Mouse (Mus musculus): ENCODE results near the gene Mocs1. TPM values are rescaled to one million over a fixed set of nuclear protein-coding genes. Genes with fewer than 3 reads are reported as not detected.
A peak's percentile ranks its signal among the peaks of the same experiment; 100 is the strongest.

Mocs1 gene
- 5.2 and 6.2 TPM in 2 replicates for polyA plus RNA-seq (2015; fragmentation: Nextera tagmentation; extraction: Ambion mirVana)

- WGBS = under 1% methylated on average over 27 of the region's 28 CpGs
Measured at GRCm38 (mm10) chr17:49428239-49428688, at the start of gene Mocs1. TSS of gene Mocs1 (plus strand) at chr17:49428362.

GRCm38 (mm10) chr17:49379645-49380044 lies 48.5 kb upstream of the Mocs1 start:
- H3K36me3 ChIP-seq = no peaks in the 10 kb centered on the region
- H3K27me3 ChIP-seq = no peaks in the 10 kb centered on the region
- H3K4me3 ChIP-seq = no peak overlapping the region
- H3K4me2 ChIP-seq = no peak overlapping the region
- H3K27ac ChIP-seq = no peak overlapping the region
- no peaks in the 10 kb centered on the region for H3K9me3 ChIP-seq
- H3K4me1 ChIP-seq = no peaks in the 10 kb centered on the region
- H3K9ac ChIP-seq = no peak overlapping the region
- ATAC-seq (ENCODE audit: borderline replicate concordance, extremely low read depth, low FRiP score, low TSS enrichment) = no peak
- 82% methylated on average over 4 of the region's 4 CpGs for WGBS

More at GRCm38 (mm10) chr17:49428239-49428688, at the start of gene Mocs1:
- H3K36me3 ChIP-seq = no peaks in the 10 kb centered on the region
- peaks cover 39% of the 10 kb centered on the region for H3K4me1 ChIP-seq
- ATAC-seq (ENCODE audit: borderline replicate concordance, extremely low read depth, low FRiP score, low TSS enrichment) = peak; percentile 98
- H3K27me3 ChIP-seq = no peaks in the 10 kb centered on the region
- peak within 1 kb of the TSS; percentile 74 for H3K27ac ChIP-seq
- peak within 1 kb of the TSS; percentile 82 for H3K4me2 ChIP-seq
- no peaks in the 10 kb centered on the region for H3K9me3 ChIP-seq
- H3K4me3 ChIP-seq = peak within 1 kb of the TSS; percentile 83
- peak within 1 kb of the TSS; percentile 87 for H3K9ac ChIP-seq

- 33% methylated on average over 6 of the region's 6 CpGs for WGBS
- no peak overlapping the region for H3K4me3 ChIP-seq
- H3K4me1 ChIP-seq = no peaks in the 10 kb centered on the region
- no peaks in the 10 kb centered on the region for H3K36me3 ChIP-seq
- H3K9ac ChIP-seq = no peak overlapping the region
- H3K4me2 ChIP-seq = no peak overlapping the region
- no peaks in the 10 kb centered on the region for H3K27me3 ChIP-seq
- H3K27ac ChIP-seq = no peak overlapping the region
- no peak for ATAC-seq (ENCODE audit: borderline replicate concordance, extremely low read depth, low FRiP score, low TSS enrichment)
- no peaks in the 10 kb centered on the region for H3K9me3 ChIP-seq
Measured at GRCm38 (mm10) chr17:49384217-49384943, 43.8 kb upstream of the Mocs1 start.

GRCm38 (mm10) chr17:49387741-49388140 lies 40.4 kb upstream of the Mocs1 start:
- Histone ChIP-seq H3K4me1 (no peaks in the 10 kb centered on the region), H3K36me3 (no peaks in the 10 kb centered on the region), H3K9ac (no peak overlapping the region), H3K4me2 (no peak overlapping the region), H3K4me3 (no peak overlapping the region), H3K27ac (no peak overlapping the region), H3K27me3 (no peaks in the 10 kb centered on the region), H3K9me3 (no peaks in the 10 kb centered on the region)
- 80% methylated on average over 2 of the region's 2 CpGs for WGBS
- ATAC-seq (ENCODE audit: borderline replicate concordance, extremely low read depth, low FRiP score, low TSS enrichment) = no peak

GRCm38 (mm10) chr17:49392751-49393150 lies 35.4 kb upstream of the Mocs1 start:
- no peak for ATAC-seq (ENCODE audit: borderline replicate concordance, extremely low read depth, low FRiP score, low TSS enrichment)
- no peaks in the 10 kb centered on the region for H3K36me3 ChIP-seq
- H3K4me1 ChIP-seq = no peaks in the 10 kb centered on the region
- no peaks in the 10 kb centered on the region for H3K27me3 ChIP-seq
- H3K27ac ChIP-seq = no peak overlapping the region
- H3K9me3 ChIP-seq = no peaks in the 10 kb centered on the region
- H3K9ac ChIP-seq = no peak overlapping the region
- H3K4me3 ChIP-seq = no peak overlapping the region
- no peak overlapping the region for H3K4me2 ChIP-seq
- WGBS = 18% methylated on average over 1 of the region's 1 CpGs

- H3K4me3 ChIP-seq = no peak overlapping the region
- ATAC-seq (ENCODE audit: borderline replicate concordance, extremely low read depth, low FRiP score, low TSS enrichment) = no peak
- no peaks in the 10 kb centered on the region for H3K9me3 ChIP-seq
- no peak overlapping the region for H3K9ac ChIP-seq
- H3K36me3 ChIP-seq = no peaks in the 10 kb centered on the region
- WGBS = 49% methylated on average over 1 of the region's 1 CpGs
- no peaks in the 10 kb centered on the region for H3K4me1 ChIP-seq
- H3K27ac ChIP-seq = no peak overlapping the region
- H3K4me2 ChIP-seq = no peak overlapping the region
- H3K27me3 ChIP-seq = no peaks in the 10 kb centered on the region
Measured at GRCm38 (mm10) chr17:49394836-49395235, 33.3 kb upstream of the Mocs1 start.

- ATAC-seq (ENCODE audit: borderline replicate concordance, extremely low read depth, low FRiP score, low TSS enrichment) = no peak
- no peak overlapping the region for H3K4me3 ChIP-seq
- no peaks in the 10 kb centered on the region for H3K9me3 ChIP-seq
- H3K27me3 ChIP-seq = no peaks in the 10 kb centered on the region
- H3K4me1 ChIP-seq = no peaks in the 10 kb centered on the region
- H3K27ac ChIP-seq = no peak overlapping the region
- H3K36me3 ChIP-seq = no peaks in the 10 kb centered on the region
- no peak overlapping the region for H3K9ac ChIP-seq
- no peak overlapping the region for H3K4me2 ChIP-seq
- 71% methylated on average over 4 of the region's 4 CpGs for WGBS
Measured at GRCm38 (mm10) chr17:49399605-49400004, 28.6 kb upstream of the Mocs1 start.

- H3K9me3 ChIP-seq = no peaks in the 10 kb centered on the region
- WGBS = 4% methylated on average over 2 of the region's 2 CpGs
- no peaks in the 10 kb centered on the region for H3K4me1 ChIP-seq
- no peaks in the 10 kb centered on the region for H3K36me3 ChIP-seq
- no peak for ATAC-seq (ENCODE audit: borderline replicate concordance, extremely low read depth, low FRiP score, low TSS enrichment)
- H3K4me2 ChIP-seq = no peak overlapping the region
- no peak overlapping the region for H3K27ac ChIP-seq
- H3K4me3 ChIP-seq = no peak overlapping the region
- no peaks in the 10 kb centered on the region for H3K27me3 ChIP-seq
- no peak overlapping the region for H3K9ac ChIP-seq
Measured at GRCm38 (mm10) chr17:49400130-49400529, 28.0 kb upstream of the Mocs1 start.

- no peaks in the 10 kb centered on the region for H3K36me3 ChIP-seq
- WGBS = 69% methylated on average over 6 of the region's 6 CpGs
- H3K27me3 ChIP-seq = no peaks in the 10 kb centered on the region
- H3K4me3 ChIP-seq = no peak overlapping the region
- H3K9me3 ChIP-seq = no peaks in the 10 kb centered on the region
- no peaks in the 10 kb centered on the region for H3K4me1 ChIP-seq
- ATAC-seq (ENCODE audit: borderline replicate concordance, extremely low read depth, low FRiP score, low TSS enrichment) = no peak
- no peak overlapping the region for H3K27ac ChIP-seq
- H3K4me2 ChIP-seq = no peak overlapping the region
- H3K9ac ChIP-seq = no peak overlapping the region
Measured at GRCm38 (mm10) chr17:49403151-49403550, 25.0 kb upstream of the Mocs1 start.

- Histone ChIP-seq H3K27me3 (no peaks in the 10 kb centered on the region), H3K9me3 (no peaks in the 10 kb centered on the region), H3K4me3 (no peak overlapping the region), H3K27ac (no peak overlapping the region), H3K4me1 (no peaks in the 10 kb centered on the region), H3K9ac (no peak overlapping the region), H3K4me2 (no peak overlapping the region), H3K36me3 (no peaks in the 10 kb centered on the region)
- no peak for ATAC-seq (ENCODE audit: borderline replicate concordance, extremely low read depth, low FRiP score, low TSS enrichment)
- WGBS = 62% methylated on average over 5 of the region's 5 CpGs
Measured at GRCm38 (mm10) chr17:49405927-49406326, 22.2 kb upstream of the Mocs1 start.

- Histone ChIP-seq H3K9me3 (no peaks in the 10 kb centered on the region), H3K4me1 (no peaks in the 10 kb centered on the region), H3K27me3 (no peaks in the 10 kb centered on the region), H3K36me3 (no peaks in the 10 kb centered on the region), H3K4me3 (no peak overlapping the region), H3K4me2 (no peak overlapping the region), H3K9ac (no peak overlapping the region), H3K27ac (no peak overlapping the region)
- ATAC-seq (ENCODE audit: borderline replicate concordance, extremely low read depth, low FRiP score, low TSS enrichment) = no peak
- 86% methylated on average over 5 of the region's 5 CpGs for WGBS
Measured at GRCm38 (mm10) chr17:49412974-49413373, 15.2 kb upstream of the Mocs1 start.

GRCm38 (mm10) chr17:49413554-49413953 lies 14.6 kb upstream of the Mocs1 start:
- Histone ChIP-seq H3K9ac (no peak overlapping the region), H3K4me1 (no peaks in the 10 kb centered on the region), H3K27ac (no peak overlapping the region), H3K36me3 (no peaks in the 10 kb centered on the region), H3K4me3 (no peak overlapping the region), H3K9me3 (no peaks in the 10 kb centered on the region), H3K4me2 (no peak overlapping the region), H3K27me3 (no peaks in the 10 kb centered on the region)
- WGBS = 54% methylated on average over 3 of the region's 3 CpGs
- ATAC-seq (ENCODE audit: borderline replicate concordance, extremely low read depth, low FRiP score, low TSS enrichment) = no peak
